Mouse (Mus musculus): Measurements from ENCODE around the gene Myo16. TPM values are rescaled to one million over a fixed set of nuclear protein-coding genes. Genes with fewer than 3 reads are reported as not detected.

Myo16 gene
- polyA plus RNA-seq, 1 experiment: 104 TPM

DNA sequence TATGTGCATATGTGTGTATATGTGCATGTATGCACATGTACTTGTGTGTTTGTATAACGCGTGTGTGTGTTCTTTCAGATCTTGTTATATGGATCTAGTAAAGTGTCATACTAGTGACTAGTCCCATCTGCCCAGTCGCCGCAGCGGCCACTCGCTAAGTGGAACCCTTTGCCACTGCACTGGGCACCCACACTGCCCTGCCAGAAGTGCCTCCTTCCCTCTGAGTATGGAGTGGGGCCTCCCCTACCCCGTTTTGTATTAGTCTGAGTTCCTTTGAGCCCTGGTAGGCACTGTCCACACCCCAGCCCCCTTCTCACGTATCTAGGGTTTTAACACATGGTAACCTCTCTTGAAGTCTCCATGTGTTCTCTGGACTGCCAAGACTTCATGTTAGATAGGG is 264.3 kb downstream of the Myo16 start:
- Histone ChIP-seq H3K4me1 (ENCODE audit: control insufficient read depth, insufficient read depth, low read length) (peaks cover 35% of the 10 kb centered on the region), H3K27ac (ENCODE audit: insufficient read depth, low read depth, low read length) (no peak overlapping the region), H3K4me3 (ENCODE audit: insufficient read depth, low read depth, low read length) (no peak overlapping the region)
- WGBS: 91% methylated on average over 8 of the region's 8 CpGs
- TF ChIP-seq POLR2A (IDR thresholded peaks at IDR 0.05; ENCODE audit: insufficient read depth, low read depth, low read length) (no peak), CTCF (IDR thresholded peaks at IDR 0.05; ENCODE audit: insufficient read depth, low read depth, low read length) (no peak)

DNA sequence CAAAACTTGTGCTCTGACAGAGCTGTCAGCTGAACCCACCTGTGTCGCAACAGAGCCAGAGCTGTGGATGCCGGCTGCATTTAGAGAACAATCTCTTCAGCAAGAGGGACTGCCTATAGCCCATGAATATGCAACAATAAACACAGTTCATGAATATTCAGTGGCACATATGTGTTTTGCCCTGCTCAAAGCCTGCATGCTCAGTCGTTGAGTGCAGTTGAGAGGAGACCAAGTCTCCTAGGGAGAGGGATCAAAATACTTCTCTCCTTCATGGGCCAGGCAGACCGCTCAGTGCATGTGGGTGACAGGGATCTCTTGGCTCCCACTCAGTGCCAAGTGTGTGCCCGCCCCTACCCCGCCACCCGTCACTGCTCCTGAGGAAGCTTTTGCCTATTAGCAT is 265.3 kb downstream of the Myo16 start:
- Histone ChIP-seq H3K4me3 (ENCODE audit: insufficient read depth, low read depth, low read length) (no peak overlapping the region), H3K4me1 (ENCODE audit: control insufficient read depth, insufficient read depth, low read length) (peaks cover 36% of the 10 kb centered on the region), H3K27ac (ENCODE audit: insufficient read depth, low read depth, low read length) (peak overlapping the region; percentile 8; the same call in 1 of the 2 replicates)
- WGBS: 34% methylated on average over 7 of the region's 7 CpGs
- TF ChIP-seq POLR2A (IDR thresholded peaks at IDR 0.05; ENCODE audit: insufficient read depth, low read depth, low read length): no peak
- no peak for TF ChIP-seq CTCF (IDR thresholded peaks at IDR 0.05; ENCODE audit: insufficient read depth, low read depth, low read length)

DNA sequence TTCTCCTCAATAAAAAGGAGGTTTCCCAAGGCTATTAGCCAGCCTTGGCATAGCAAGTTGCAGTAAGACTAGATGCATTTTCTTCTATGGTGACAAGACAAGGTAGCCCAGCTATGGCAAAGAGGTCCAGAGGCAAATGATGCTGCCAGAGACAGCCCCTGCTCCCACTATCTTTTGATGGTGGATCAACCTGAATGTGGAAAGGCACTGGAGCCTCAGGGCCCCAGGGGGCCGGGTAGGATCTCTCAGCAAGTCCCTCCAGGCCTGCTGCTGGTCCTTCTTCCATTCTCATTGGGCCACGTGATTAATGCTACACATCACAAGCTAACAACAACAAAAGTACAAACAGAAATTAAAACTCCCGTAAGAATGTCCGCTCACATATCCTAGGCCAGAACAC is 266.0 kb downstream of the Myo16 start:
- Histone ChIP-seq H3K4me1 (ENCODE audit: control insufficient read depth, insufficient read depth, low read length) (peaks cover 35% of the 10 kb centered on the region), H3K4me3 (ENCODE audit: insufficient read depth, low read depth, low read length) (no peak overlapping the region), H3K27ac (ENCODE audit: insufficient read depth, low read depth, low read length) (no peak overlapping the region; the same call in 1 of the 2 replicates)
- WGBS: 74% methylated on average over 4 of the region's 4 CpGs
- TF ChIP-seq POLR2A (IDR thresholded peaks at IDR 0.05; ENCODE audit: insufficient read depth, low read depth, low read length): no peak
- TF ChIP-seq CTCF (IDR thresholded peaks at IDR 0.05; ENCODE audit: insufficient read depth, low read depth, low read length): no peak

DNA sequence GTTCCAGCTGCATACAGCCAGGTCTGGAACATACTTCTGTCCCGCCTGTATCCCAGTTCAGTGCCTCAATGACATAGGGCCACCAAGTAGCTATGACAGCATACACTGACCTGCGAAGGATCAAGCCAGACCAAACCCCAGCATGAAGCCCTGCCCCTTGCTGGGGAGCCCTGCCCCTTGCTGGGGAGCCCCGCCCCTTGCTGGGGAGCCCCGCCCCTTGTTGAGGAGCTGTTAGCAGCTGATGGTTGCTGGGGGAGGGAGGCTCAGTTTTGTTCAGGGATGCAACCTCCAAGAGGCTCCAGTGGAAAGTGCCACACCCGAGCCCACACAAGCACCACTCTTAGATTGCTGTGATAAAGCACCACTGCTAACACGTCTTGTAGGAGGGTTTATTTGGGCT is 266.8 kb downstream of the Myo16 start:
- 74% methylated on average over 6 of the region's 6 CpGs for WGBS
- Histone ChIP-seq H3K4me1 (ENCODE audit: control insufficient read depth, insufficient read depth, low read length) (peaks cover 34% of the 10 kb centered on the region), H3K4me3 (ENCODE audit: insufficient read depth, low read depth, low read length) (no peak overlapping the region), H3K27ac (ENCODE audit: insufficient read depth, low read depth, low read length) (no peak overlapping the region)
- TF ChIP-seq CTCF (IDR thresholded peaks at IDR 0.05; ENCODE audit: insufficient read depth, low read depth, low read length): no peak
- TF ChIP-seq POLR2A (IDR thresholded peaks at IDR 0.05; ENCODE audit: insufficient read depth, low read depth, low read length): no peak

DNA sequence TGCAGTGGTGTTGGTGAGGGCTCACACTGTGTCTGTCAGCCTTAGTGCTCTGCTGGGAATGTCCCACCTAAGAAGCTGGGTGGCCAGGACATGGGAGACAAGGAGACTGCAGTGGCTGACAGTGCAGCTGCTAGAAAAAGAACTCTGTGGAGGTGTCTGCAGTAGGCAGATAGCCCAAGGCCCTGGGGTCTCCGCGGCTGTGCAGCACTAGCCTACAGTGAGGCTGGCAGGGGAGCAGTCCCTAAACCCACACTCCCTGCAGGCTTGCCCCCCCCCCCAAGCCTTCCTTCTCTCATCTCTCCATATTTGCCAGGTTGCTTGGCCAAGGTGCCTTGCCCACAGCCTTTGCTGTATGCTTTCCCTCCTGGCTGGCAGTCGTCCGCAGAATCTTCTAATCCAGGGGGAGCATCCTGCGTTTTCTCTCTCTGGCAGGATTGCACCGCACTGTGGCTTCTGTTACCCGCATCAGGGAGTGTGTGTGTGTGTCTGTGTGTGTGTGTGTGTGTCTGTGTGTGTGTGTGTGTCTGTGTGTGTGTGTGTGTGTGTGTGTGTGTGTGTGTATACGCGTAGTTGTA is 267.9 kb downstream of the Myo16 start:
- H3K4me3 ChIP-seq (ENCODE audit: insufficient read depth, low read depth, low read length): no peak overlapping the region
- peaks cover 33% of the 10 kb centered on the region for H3K4me1 ChIP-seq (ENCODE audit: control insufficient read depth, insufficient read depth, low read length)
- WGBS: 88% methylated on average over 9 of the region's 9 CpGs
- TF ChIP-seq CTCF (IDR thresholded peaks at IDR 0.05; ENCODE audit: insufficient read depth, low read depth, low read length) (no peak), POLR2A (IDR thresholded peaks at IDR 0.05; ENCODE audit: insufficient read depth, low read depth, low read length) (no peak)
- H3K27ac ChIP-seq (ENCODE audit: insufficient read depth, low read depth, low read length): no peak overlapping the region

DNA sequence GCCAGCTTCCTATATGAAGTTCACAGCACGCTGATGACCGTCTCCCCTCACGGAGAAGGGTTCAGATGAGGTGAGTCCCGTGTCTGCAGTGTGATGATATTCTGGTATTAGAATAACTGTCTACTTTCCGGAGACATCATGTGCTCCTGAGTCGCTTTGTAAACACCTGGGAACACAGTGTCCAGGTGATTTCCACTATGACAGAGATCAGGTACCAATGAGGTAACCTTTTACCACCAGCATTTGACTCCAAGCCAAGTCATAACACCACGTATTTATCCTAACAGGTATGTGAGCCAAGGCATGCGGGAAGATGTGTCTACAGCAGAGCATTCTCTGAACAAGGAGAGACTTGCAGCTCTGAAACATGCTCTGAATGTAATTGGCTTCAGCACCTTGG is 281.8 kb downstream of the Myo16 start:
- H3K27ac ChIP-seq (ENCODE audit: insufficient read depth, low read depth, low read length): no peak overlapping the region
- no peak for TF ChIP-seq POLR2A (IDR thresholded peaks at IDR 0.05; ENCODE audit: insufficient read depth, low read depth, low read length)
- TF ChIP-seq CTCF (IDR thresholded peaks at IDR 0.05; ENCODE audit: insufficient read depth, low read depth, low read length): no peak
- no peak overlapping the region for H3K4me3 ChIP-seq (ENCODE audit: insufficient read depth, low read depth, low read length)
- 91% methylated on average over 8 of the region's 8 CpGs for WGBS
- peaks cover 3% of the 10 kb centered on the region; the same call in 1 of the 2 replicates for H3K4me1 ChIP-seq (ENCODE audit: control insufficient read depth, insufficient read depth, low read length)

DNA sequence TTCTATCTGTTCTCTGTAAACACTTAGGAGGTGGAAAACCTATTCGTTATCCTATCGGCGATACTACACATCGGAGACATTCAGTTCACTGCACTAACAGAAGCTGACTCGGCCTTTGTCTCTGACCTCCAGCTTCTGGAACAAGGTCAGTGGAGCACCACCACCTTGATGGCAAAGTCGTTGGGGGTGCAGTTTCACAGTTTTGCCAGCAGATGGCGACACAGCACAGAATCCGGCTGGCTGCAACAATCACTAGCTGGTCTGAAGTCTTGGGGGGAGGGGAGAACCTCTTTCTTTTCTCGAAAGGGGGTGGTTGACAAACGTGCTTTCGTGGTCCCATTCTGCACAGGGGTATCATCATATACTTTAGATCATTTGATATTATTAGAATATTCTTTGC is 285.1 kb downstream of the Myo16 start:
- 7% methylated on average over 11 of the region's 11 CpGs for whole genome bisulfite sequencing
- Histone ChIP-seq H3K27ac (ENCODE audit: insufficient read depth, low read depth, low read length) (no peak overlapping the region), H3K4me1 (ENCODE audit: control insufficient read depth, insufficient read depth, low read length) (peaks cover 8% of the 10 kb centered on the region; the same call in 1 of the 2 replicates), H3K4me3 (ENCODE audit: insufficient read depth, low read depth, low read length) (no peak overlapping the region)
- no peak for TF ChIP-seq POLR2A (IDR thresholded peaks at IDR 0.05; ENCODE audit: insufficient read depth, low read depth, low read length)
- peak; percentile 97 for TF ChIP-seq CTCF (IDR thresholded peaks at IDR 0.05; ENCODE audit: insufficient read depth, low read depth, low read length)

DNA sequence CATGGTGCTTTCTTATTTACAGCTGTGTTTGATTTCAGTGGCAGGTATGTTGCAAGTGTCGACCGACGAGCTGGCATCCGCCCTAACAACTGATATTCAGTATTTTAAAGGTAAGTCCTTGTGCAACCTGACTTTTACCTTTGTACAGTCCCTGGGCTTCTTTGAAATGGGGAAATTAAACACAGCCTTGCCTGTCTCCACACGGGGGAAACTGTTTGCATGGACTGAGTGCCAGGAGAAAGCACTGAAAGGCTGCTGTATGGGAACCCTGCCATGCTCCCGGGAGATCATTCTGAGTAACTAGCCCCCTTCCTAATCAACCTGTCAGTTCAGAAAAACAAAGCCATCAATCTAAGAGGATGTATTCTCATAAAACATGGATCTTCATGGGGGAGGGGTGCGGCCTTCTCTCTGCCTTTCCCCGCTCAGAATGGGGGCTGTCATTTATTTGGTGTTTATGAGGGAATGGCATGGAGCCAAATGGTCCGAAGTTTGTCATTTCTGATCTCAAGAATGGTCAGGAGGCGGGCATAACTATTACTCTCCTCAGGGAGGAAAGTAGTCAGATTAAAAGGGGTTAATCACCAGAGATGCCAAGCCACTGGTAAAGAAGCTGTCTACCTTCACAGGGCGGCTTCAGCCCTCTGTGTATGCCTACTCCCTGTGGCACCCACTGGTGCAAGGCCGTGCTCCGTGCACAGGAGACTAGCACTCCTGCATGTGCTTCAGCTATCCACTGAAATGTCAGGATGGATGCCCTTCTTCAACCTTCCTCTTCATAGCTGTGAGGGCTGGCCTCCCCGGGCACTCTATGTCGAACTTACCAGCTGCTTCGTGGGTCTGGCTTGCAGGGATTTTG is 286.1 kb downstream of the Myo16 start:
- 45% methylated on average over 16 of the region's 16 CpGs for WGBS
- H3K4me3 ChIP-seq (ENCODE audit: insufficient read depth, low read depth, low read length): no peak overlapping the region
- no peak for TF ChIP-seq CTCF (IDR thresholded peaks at IDR 0.05; ENCODE audit: insufficient read depth, low read depth, low read length)
- no peak for TF ChIP-seq POLR2A (IDR thresholded peaks at IDR 0.05; ENCODE audit: insufficient read depth, low read depth, low read length)
- peaks cover 9% of the 10 kb centered on the region; the same call in 1 of the 2 replicates for H3K4me1 ChIP-seq (ENCODE audit: control insufficient read depth, insufficient read depth, low read length)
- H3K27ac ChIP-seq (ENCODE audit: insufficient read depth, low read depth, low read length): no peak overlapping the region

DNA sequence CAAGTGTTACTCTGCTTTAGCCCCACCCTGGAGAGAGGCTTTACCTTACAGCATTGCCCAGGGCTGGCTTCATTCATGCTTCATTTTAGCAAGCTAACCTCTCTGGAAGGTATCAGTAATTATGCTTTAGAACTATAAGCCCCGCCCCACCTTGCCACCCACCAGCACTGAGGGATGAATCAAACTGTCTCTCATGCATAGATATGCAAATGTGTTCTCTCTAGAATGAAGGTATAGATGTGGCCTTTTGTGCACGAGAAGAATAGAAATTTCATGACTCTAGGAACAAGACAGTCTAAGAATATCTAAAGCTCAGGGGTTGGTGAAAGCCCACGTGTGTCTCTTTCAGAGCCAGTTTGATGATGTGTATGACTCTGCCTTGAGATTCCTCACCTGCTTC is 288.9 kb downstream of the Myo16 start:
- TF ChIP-seq POLR2A (IDR thresholded peaks at IDR 0.05; ENCODE audit: insufficient read depth, low read depth, low read length): no peak
- no peak for TF ChIP-seq CTCF (IDR thresholded peaks at IDR 0.05; ENCODE audit: insufficient read depth, low read depth, low read length)
- peaks cover 9% of the 10 kb centered on the region; the same call in 1 of the 2 replicates for H3K4me1 ChIP-seq (ENCODE audit: control insufficient read depth, insufficient read depth, low read length)
- H3K4me3 ChIP-seq (ENCODE audit: insufficient read depth, low read depth, low read length): no peak overlapping the region
- 48% methylated on average over 3 of the region's 3 CpGs for WGBS
- no peak overlapping the region for H3K27ac ChIP-seq (ENCODE audit: insufficient read depth, low read depth, low read length)
